Mouse (Mus musculus): ENCODE measurements at regions not wholly inside any gene's neighbourhood (a gene's known extent, or its start where the extent isn't known, plus 50 kb on each side); places are given as distances from the start of the nearest gene placed in this dataset.
"Not testable (repeated sequence)": the region's sequence is repeated elsewhere in the genome, so short reads cannot be mapped to it uniquely, and the experiment has no call there.

GRCm38 (mm10) chr4:105648820-105649446 lies 140.7 kb upstream of the Gm12728 start:
- DNase-seq (ENCODE audit: low spot score): peak; percentile 76

GRCm38 (mm10) chr4:105649447-105649833 lies 140.2 kb upstream of the Gm12728 start:
- no peak for DNase-seq (ENCODE audit: low spot score)

GRCm38 (mm10) chr4:105656071-105656655 lies 133.5 kb upstream of the Gm12728 start:
- DNase-seq (ENCODE audit: low spot score): peak; percentile 22

- peak; percentile 50 for DNase-seq (ENCODE audit: low spot score)
Measured at GRCm38 (mm10) chr4:105658581-105658980, 131.1 kb upstream of the Gm12728 start.

GRCm38 (mm10) chr4:105676690-105677089 lies 113.0 kb upstream of the Gm12728 start:
- DNase-seq (ENCODE audit: low spot score): no peak

GRCm38 (mm10) chr4:105690716-105691115 lies 99.0 kb upstream of the Gm12728 start:
- no peak for DNase-seq (ENCODE audit: low spot score)

- no peak for DNase-seq (ENCODE audit: low spot score)
Measured at GRCm38 (mm10) chr4:105692380-105692779, 97.3 kb upstream of the Gm12728 start.

- DNase-seq (ENCODE audit: low spot score): no peak
Measured at GRCm38 (mm10) chr4:105695895-105696294, 93.8 kb upstream of the Gm12728 start.

GRCm38 (mm10) chr4:105697123-105697522 lies 92.5 kb upstream of the Gm12728 start:
- no peak for DNase-seq (ENCODE audit: low spot score)

GRCm38 (mm10) chr4:105702036-105702435 lies 87.6 kb upstream of the Gm12728 start:
- DNase-seq (ENCODE audit: low spot score): no peak

- no peak for DNase-seq (ENCODE audit: low spot score)
Measured at GRCm38 (mm10) chr4:105703408-105703807, 86.3 kb upstream of the Gm12728 start.

GRCm38 (mm10) chr4:105704271-105704670 lies 85.4 kb upstream of the Gm12728 start:
- no peak for DNase-seq (ENCODE audit: low spot score)

GRCm38 (mm10) chr4:105705996-105706395 lies 83.7 kb upstream of the Gm12728 start:
- no peak for DNase-seq (ENCODE audit: low spot score)

- DNase-seq (ENCODE audit: low spot score): no peak
Measured at GRCm38 (mm10) chr4:105708080-105708796, 81.4 kb upstream of the Gm12728 start.

- DNase-seq (ENCODE audit: low spot score): no peak
Measured at GRCm38 (mm10) chr4:105713956-105714355, 75.7 kb upstream of the Gm12728 start.

- peak; percentile 17 for DNase-seq (ENCODE audit: low spot score)
Measured at GRCm38 (mm10) chr4:105718080-105718479, 71.6 kb upstream of the Gm12728 start.

GRCm38 (mm10) chr4:105728696-105729095 lies 61.0 kb upstream of the Gm12728 start:
- peak; percentile 64 for DNase-seq (ENCODE audit: low spot score)

GRCm38 (mm10) chr4:105730900-105731299 lies 58.8 kb upstream of the Gm12728 start:
- DNase-seq (ENCODE audit: low spot score): no peak

GRCm38 (mm10) chr4:105735116-105735515 lies 54.6 kb upstream of the Gm12728 start:
- not testable (repeated sequence) for DNase-seq (ENCODE audit: low spot score)

Data from embryo, embryonic 10.5 days (tissue).